Mouse (Mus musculus) adrenal gland, adult 2 months (tissue): ENCODE results near the gene Olfr1336. TPM values are rescaled to one million over a fixed set of nuclear protein-coding genes. Genes with fewer than 3 reads are reported as not detected.
"Not testable (repeated sequence)": the region's sequence is repeated elsewhere in the genome, so short reads cannot be mapped to it uniquely, and the experiment has no call there.

Experiments used
- DNase-seq: peaks from one replicate; pipeline ENCODE4 v3.0.0; 2021
- long read RNA-seq: library from polyadenylated mRNA; stranded (forward); transcript quantifications from one replicate; pipeline ENCODE4 v2.0.0, GENCODE M21; 2021
- polyA plus RNA-seq: library from polyadenylated mRNA; depleted of rRNA; stranded (reverse); fragments of >200 nt; gene quantifications from 2 replicates; pipeline ENCODE4 v1.2.3, GENCODE M21; 2012; rRNA removed
- total RNA-seq, 2 experiments: library from RNA; stranded (reverse); gene quantifications; 2 replicates each; pipeline ENCODE4 v1.2.3; 2021

Gene Olfr1336
- not detected for total RNA-seq
- not detected in 2 replicates for polyA plus RNA-seq
- long read RNA-seq, result 0 reads

- no peak for DNase-seq
These were observed at the start of gene Olfr1336 for GRCm38 (mm10) chr7:6455868-6456267. Gene Olfr1336, plus strand, starts transcription at chr7:6456168.

GRCm38 (mm10) chr7:6410043-6410442, 45.9 kb upstream of the Olfr1336 start, which contains the start of gene Gm20715:
Gene Gm20715, plus strand, starts transcription at chr7:6410277.
- DNase-seq, result peak; percentile 91

- no peak for DNase-seq
These were observed 41.1 kb upstream of the Olfr1336 start for GRCm38 (mm10) chr7:6414626-6415441.

GRCm38 (mm10) chr7:6415442-6415787, 40.6 kb upstream of the Olfr1336 start:
- no peak for DNase-seq

GRCm38 (mm10) chr7:6419894-6420293, 36.1 kb upstream of the Olfr1336 start:
- DNase-seq, result no peak

- DNase-seq, result no peak
These were observed 26.6 kb upstream of the Olfr1336 start for GRCm38 (mm10) chr7:6429381-6429780.

- DNase-seq, result peak; percentile 21
These were observed 25.6 kb upstream of the Olfr1336 start for GRCm38 (mm10) chr7:6430342-6430741.

GRCm38 (mm10) chr7:6438388-6438787, 17.6 kb upstream of the Olfr1336 start, which contains the start of gene Olfr1344:
Gene Olfr1344, plus strand, starts transcription at chr7:6438688.
- DNase-seq, result no peak

GRCm38 (mm10) chr7:6441173-6441572, 14.8 kb upstream of the Olfr1336 start:
- no peak for DNase-seq

- no peak for DNase-seq
These were observed 8.2 kb upstream of the Olfr1336 start for GRCm38 (mm10) chr7:6447771-6448170.

GRCm38 (mm10) chr7:6456399-6456798, 431 bp downstream of the Olfr1336 start:
- DNase-seq, result no peak

- peak; percentile 15 for DNase-seq
These were observed 11.0 kb downstream of the Olfr1336 start, which contains the start of gene Olfr1346 for GRCm38 (mm10) chr7:6466951-6467350. Gene Olfr1346, plus strand, starts transcription at chr7:6467101.

- DNase-seq, result not testable (repeated sequence)
These were observed 21.7 kb downstream of the Olfr1336 start for GRCm38 (mm10) chr7:6477633-6478032.

- DNase-seq, result no peak
These were observed 30.9 kb downstream of the Olfr1336 start, which contains the start of gene Olfr5 for GRCm38 (mm10) chr7:6486841-6487240. Gene Olfr5, minus strand, starts transcription at chr7:6486941.

GRCm38 (mm10) chr7:6499655-6500054, 43.7 kb downstream of the Olfr1336 start, which contains the start of gene Olfr1347:
Gene Olfr1347, minus strand, starts transcription at chr7:6499755.
- DNase-seq, result no peak

GRCm38 (mm10) chr7:6508648-6509047, 52.7 kb downstream of the Olfr1336 start, which contains the start of gene Olfr1348:
Gene Olfr1348, minus strand, starts transcription at chr7:6508748.
- no peak for DNase-seq

Other genes with a start within 250 kb of the Olfr1336 start
- not detected for gene Zscan5b, start 233.9 kb upstream of the Olfr1336 start, total RNA-seq
- gene Zscan5b, start 233.9 kb upstream of the Olfr1336 start, polyA plus RNA-seq, result not detected in 2 replicates
- gene Epp13, start 203.5 kb upstream of the Olfr1336 start, total RNA-seq, result not detected
- gene Epp13, start 203.5 kb upstream of the Olfr1336 start, polyA plus RNA-seq, result not detected in 2 replicates
- 1 to 10 TPM; 6.5 to 6.6 TPM for gene Zfp667, start 169.6 kb upstream of the Olfr1336 start, total RNA-seq
- gene Zfp667, start 169.6 kb upstream of the Olfr1336 start, polyA plus RNA-seq, result 0.37 and 0.45 TPM in 2 replicates
- 1 to 10 TPM; 2.5 to 3.5 TPM for gene Zfp583, start 124.9 kb upstream of the Olfr1336 start, total RNA-seq
- gene Zfp583, start 124.9 kb upstream of the Olfr1336 start, polyA plus RNA-seq, result 0.52 and 1.5 TPM in 2 replicates
- gene Gm3854, start 112.4 kb upstream of the Olfr1336 start, total RNA-seq, result 1 to 10 TPM in 1 of 2 experiments, under 1 TPM in 1; 0.58 to 1.0 TPM
- gene Gm3854, start 112.4 kb upstream of the Olfr1336 start, polyA plus RNA-seq, result 0.06 TPM in 1 of 2 replicates, not detected in the other
- gene Zfp78, start 92.9 kb upstream of the Olfr1336 start, total RNA-seq, result 1 to 10 TPM; 1.9 to 3.0 TPM
- 0.02 and 0.20 TPM in 2 replicates for gene Zfp78, start 92.9 kb upstream of the Olfr1336 start, polyA plus RNA-seq
- gene Zfp28, start 72.9 kb upstream of the Olfr1336 start, total RNA-seq, result 1 to 10 TPM; 1.4 to 2.5 TPM
- gene Zfp28, start 72.9 kb upstream of the Olfr1336 start, polyA plus RNA-seq, result 1.1 and 1.3 TPM in 2 replicates
- under 1 TPM; 0.37 to 0.97 TPM for gene Smim17, start 57.5 kb upstream of the Olfr1336 start, total RNA-seq
- gene Smim17, start 57.5 kb upstream of the Olfr1336 start, polyA plus RNA-seq, result 0.03 TPM in 2 replicates
- not detected for gene Gm20715, start 45.9 kb upstream of the Olfr1336 start, total RNA-seq
- gene Gm20715, start 45.9 kb upstream of the Olfr1336 start, polyA plus RNA-seq, result not detected in 2 replicates
- gene Olfr1344, start 17.5 kb upstream of the Olfr1336 start, total RNA-seq, result not detected
- gene Olfr1344, start 17.5 kb upstream of the Olfr1336 start, polyA plus RNA-seq, result 0.34 and 0.76 TPM in 2 replicates
- not detected for gene Olfr1346, start 10.9 kb downstream of the Olfr1336 start, total RNA-seq
- not detected in 2 replicates for gene Olfr1346, start 10.9 kb downstream of the Olfr1336 start, polyA plus RNA-seq
- not detected for gene Olfr5, start 30.8 kb downstream of the Olfr1336 start, total RNA-seq
- gene Olfr5, start 30.8 kb downstream of the Olfr1336 start, polyA plus RNA-seq, result not detected in 2 replicates
- not detected for gene Olfr1347, start 43.6 kb downstream of the Olfr1336 start, total RNA-seq
- gene Olfr1347, start 43.6 kb downstream of the Olfr1336 start, polyA plus RNA-seq, result not detected in 2 replicates
- not detected for gene Olfr1348, start 52.6 kb downstream of the Olfr1336 start, total RNA-seq
- gene Olfr1348, start 52.6 kb downstream of the Olfr1336 start, polyA plus RNA-seq, result not detected in 2 replicates
- gene Olfr1349, start 66.8 kb downstream of the Olfr1336 start, total RNA-seq, result not detected
- not detected in 2 replicates for gene Olfr1349, start 66.8 kb downstream of the Olfr1336 start, polyA plus RNA-seq
- not detected for gene Olfr1350, start 108.7 kb downstream of the Olfr1336 start, total RNA-seq
- gene Olfr1350, start 108.7 kb downstream of the Olfr1336 start, polyA plus RNA-seq, result not detected in 2 replicates
- 1 to 10 TPM; 3.2 to 4.3 TPM for gene Zim1, start 240.3 kb downstream of the Olfr1336 start, total RNA-seq
- gene Zim1, start 240.3 kb downstream of the Olfr1336 start, polyA plus RNA-seq, result 0.29 and 0.36 TPM in 2 replicates